Mouse (Mus musculus): ENCODE results near the gene Kpna7.
"Not testable (repeated sequence)": the region's sequence is repeated elsewhere in the genome, so short reads cannot be mapped to it uniquely, and the experiment has no call there.

Kpna7 gene

DNA sequence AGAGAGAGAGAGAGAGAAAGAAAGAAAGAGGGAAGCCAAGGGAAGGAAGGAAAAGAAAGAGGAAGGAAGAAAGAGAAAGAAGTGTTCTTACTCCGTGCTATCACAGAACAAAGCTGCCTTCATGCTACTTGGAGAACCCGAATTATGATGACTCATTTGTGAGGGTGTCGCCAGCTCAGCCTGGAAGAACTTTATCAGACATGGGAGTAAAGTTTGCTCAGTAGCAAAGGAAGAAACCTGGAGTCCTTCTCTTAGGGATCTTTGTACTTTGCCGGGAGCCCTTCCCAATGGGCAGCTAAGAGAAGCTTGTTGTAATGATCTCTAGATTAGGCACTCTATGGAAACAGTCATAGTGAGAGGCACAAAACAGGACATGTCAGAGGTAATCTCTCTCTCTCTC is 18.9 kb upstream of the Kpna7 start:
- no peak for DNase-seq (ENCODE audit: low spot score)

DNA sequence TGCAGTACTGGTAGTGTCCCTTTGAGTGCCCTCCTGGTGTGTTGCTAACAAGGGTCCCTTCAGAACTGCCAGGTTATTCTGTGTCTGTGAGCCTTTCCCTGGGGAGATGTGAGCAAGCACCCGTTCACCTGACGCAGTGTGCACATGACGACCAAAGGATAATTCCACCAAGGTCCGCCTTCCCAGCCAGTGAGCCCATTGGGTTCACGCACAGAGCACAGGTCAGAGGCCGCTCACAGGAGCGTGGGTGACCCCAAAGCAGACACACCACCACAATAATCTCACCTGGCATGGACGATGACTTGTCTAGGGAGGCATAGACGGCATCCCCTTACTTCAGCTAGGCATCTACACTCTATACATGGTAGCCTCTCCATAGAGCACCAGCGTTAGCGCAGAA is 17.6 kb upstream of the Kpna7 start:
- DNase-seq (ENCODE audit: low spot score): not testable (repeated sequence)

DNA sequence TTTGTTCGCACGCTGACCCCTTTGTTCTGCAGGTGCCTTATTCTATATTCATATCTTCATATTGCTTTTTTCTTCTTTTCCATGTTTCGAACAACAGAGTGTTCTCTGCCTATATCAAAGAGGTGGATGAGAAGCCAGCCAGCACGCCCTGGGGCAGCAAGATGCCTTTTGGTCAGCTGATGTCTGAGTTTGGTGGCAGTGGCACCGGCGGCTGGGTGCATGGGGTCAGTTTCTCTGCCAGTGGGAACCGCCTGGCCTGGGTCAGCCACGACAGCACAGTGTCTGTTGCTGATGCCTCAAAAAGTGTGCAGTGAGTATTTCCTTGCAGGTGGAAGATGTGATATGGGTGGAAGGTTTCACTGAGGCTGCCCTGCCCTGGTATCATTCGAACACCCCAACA is 17.1 kb upstream of the Kpna7 start:
- no peak for DNase-seq (ENCODE audit: low spot score)

DNA sequence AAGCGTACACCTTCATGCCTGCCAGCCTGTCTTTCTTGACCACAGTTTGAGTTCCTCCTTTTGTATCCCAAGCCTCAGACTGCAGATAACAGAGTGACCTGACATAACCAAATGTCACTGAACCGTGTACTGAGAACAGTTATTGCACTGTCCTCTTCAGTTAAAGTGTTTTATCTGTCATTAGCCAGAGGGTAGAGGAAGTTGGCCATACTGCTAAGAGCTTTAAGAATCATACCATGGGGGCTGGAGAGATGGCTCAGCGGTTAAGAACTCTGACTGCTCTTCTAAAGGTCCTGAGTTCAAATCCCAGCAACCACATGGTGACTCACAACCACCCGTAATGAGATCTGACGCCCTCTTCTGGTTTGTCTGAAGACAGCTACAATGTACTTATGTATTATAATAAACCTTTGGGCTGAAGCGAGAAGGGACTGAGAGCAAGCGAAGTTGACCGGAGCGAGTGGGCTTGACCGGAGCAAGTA is 14.6 kb upstream of the Kpna7 start:
- DNase-seq (ENCODE audit: low spot score): no peak

DNA sequence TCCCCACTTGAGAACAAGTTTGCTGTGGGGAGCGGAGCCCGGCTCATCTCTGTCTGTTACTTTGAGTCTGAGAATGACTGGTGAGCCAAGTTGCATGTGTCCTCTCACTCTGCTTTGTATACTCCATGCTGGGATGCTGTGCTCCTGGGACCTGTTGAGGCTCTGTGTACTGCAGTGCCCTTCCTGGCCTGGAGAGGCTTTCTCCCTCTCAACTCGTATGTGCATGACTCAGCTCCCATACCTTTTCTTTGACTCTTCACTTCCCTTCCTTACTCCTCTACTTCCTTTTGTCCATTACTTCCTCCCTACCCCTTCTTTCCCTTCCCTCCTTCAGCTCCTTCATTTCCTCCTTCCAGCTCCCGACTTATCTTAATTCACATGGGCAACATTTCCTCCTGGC is 12.4 kb upstream of the Kpna7 start:
- DNase-seq (ENCODE audit: low spot score): no peak

DNA sequence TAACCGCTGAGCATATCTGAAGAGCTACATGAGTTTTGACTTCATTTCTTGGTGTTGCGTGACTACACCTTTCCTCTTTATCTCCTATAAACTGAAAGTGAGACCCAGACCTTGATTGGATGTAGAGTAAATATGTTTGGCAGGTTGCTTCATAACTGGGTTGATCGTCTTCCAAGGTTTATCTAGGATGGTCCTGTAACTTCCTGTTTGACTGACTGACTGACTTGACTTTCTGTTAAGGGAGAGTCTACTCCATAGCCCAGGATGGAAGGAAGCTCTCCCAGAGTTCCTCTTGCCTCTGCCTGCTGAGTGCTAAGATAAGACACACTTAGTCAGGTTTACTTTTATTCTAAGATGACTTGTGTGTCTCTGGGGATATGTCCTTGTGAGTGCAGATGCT is 6.0 kb upstream of the Kpna7 start:
- no peak for DNase-seq (ENCODE audit: low spot score)

DNA sequence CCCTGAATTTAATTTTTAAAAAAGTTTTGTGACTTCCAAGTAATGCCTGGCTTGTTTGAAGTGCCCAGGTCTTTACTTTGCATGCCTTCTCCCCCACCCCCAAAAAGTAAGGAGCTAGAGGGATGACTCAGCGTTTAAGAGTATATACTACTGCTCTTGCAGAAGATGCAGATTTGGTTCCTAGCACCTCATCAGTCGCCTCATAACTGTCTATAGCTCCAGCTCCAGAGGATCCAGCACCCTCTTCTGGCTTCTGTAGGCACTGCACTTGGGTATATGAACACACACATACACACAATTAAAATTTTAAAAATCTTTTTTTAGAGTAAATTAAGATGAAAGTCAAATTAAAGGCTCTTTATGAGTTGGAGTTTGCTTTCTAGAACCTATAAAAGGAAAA is 4.4 kb upstream of the Kpna7 start:
- DNase-seq (ENCODE audit: low spot score): no peak

DNA sequence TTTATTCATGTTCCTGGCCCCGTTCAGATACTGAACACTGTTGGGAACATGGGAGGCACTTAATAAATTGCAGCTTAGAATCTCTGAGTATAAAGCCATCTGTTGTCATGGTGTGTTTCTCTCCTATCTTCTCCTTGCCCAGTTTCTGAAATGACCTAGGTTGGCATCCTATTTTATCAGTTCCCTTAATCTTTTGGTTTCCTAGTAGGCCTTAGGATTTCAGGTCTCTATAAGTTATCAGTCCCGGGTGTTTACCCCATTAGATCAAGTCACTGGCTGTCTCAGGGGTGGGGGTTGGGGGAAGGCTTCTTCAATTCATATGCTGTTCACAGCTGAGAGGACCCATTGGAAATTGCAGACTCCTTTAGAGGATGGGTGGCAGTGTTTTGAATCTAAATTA is 992 bp upstream of the Kpna7 start:
- DNase-seq (ENCODE audit: low spot score): no peak

DNA sequence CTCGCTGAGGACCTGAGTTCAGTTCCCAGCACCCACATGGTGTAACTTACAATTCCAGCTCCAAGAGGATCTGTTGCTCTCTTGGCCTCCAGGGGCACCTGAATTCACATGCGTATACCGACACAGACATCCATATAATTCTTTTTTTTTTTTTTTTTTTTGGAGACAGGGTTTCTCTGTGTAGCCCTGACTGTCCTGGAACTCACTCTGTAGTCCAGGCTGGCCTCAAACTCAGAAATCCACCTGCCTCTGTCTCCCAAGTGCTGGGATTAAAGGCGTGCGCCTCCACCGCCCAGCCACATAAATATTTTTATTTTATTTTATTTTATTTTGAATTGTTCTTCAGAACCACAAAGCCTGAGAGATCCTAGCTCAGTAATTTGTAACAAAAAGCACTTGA is 629 bp downstream of the Kpna7 start:
- not testable (repeated sequence) for DNase-seq (ENCODE audit: low spot score)

DNA sequence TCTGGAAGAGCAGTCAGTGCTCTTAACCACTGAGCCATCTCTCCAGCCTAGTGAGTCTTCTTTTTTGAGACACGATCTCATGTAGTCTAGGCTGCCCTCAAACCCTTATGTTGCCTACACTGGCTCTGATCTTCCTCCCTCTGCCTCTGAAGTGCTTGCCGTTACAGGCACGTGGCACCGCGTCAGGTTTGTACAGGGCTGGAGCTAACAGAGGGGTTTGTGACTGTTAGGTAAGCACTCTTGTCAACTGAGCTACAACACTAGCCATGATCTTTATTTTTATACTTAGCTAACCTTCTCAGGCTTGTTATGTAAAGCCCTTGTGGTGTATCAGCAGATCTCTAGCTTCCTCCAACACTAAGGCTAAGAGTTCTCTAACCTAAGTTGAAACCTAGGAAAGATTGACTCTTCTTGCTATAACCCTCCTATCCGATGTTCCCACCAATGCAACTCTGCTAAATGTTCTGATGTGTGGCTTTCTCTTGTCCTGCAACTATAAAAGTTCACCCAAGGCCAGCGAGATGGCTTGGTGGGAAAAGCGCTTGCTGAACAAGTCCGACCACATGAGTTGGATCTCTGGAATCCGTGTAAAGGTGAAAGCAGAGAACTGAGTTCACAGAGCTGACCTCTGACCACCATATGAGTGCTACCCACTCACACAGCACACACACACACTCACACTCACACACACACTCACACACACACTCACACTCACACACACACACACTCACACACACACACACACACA is 1.8 kb downstream of the Kpna7 start:
- DNase-seq (ENCODE audit: low spot score): no peak

DNA sequence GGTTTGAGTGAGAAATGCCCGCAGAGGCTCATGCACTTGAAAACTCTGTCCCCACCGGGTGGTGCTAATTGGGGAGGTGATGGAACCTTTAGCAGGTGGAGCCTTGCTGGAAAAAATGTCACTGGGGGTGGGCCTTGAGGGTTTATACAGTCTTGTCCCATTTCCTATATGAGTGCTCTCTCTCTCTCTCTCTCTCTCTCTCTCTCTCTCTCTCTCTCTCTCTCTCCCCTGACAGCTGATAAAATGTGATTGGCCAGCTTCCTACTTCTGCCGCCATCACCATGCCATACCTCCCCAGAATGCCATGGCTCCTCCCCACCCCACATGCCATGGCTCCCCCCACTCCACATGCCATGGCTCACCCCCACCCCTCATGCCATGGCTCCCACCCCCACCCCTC is 8.7 kb downstream of the Kpna7 start:
- DNase-seq (ENCODE audit: low spot score): no peak

DNA sequence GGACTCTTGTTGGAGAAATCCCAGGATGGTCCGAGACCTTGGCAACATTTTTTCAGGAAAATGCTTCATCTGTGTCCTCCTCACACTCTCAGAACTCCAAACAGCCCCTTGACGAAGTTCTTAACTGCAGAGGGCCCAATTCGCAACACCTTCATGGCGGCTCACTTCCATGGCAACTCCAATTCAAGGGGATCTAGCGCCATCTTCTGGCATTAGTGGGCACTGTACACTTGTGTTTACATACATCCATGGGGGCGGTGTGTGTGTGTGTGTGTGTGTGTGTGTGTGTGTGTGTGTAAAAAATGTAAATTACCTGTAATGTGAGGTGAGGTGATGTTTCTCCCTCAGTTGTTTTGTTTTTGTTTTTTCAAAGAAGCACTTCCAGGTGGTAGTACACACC is 12.5 kb downstream of the Kpna7 start:
- no peak for DNase-seq (ENCODE audit: low spot score)

DNA sequence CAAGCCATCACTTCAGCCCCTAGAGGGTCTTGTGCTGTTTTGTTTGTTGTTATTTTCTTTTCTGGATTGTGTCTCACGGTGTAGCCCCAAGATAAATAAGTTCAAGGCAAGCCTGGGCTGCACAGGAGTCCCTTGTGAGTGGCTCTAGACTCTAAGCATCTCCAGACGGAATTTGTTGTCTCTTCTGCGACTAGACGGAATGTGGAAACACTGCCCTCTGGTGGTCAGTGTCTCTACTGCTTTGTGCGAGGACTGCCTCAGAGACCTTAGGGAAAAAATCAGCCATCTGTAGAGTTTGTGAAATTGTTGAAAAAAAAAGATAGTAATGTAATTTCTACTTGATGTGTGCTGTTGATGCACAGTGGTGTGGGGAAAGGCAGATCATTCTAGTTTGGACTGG is 14.1 kb downstream of the Kpna7 start:
- peak; percentile 56 for DNase-seq (ENCODE audit: low spot score)

DNA sequence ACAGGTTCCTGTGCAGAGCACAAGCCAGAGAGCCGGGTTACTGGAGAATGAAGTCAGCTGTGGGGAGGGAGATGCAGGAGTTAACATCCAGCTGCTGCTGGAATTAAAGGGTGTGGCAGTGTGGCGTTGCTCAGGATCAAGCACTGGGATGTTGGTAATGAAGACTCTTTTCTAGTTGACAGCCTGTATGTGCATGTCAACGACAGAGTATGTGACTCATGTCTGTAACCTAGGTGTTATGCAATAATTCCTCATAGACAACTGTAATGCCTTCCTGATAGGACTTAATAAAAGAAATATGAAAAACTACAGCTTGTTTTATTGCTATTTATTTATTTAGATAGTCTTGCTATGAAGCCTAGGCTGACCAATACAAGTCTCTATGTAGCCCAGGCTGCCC is 15.0 kb downstream of the Kpna7 start:
- DNase-seq (ENCODE audit: low spot score): no peak

DNA sequence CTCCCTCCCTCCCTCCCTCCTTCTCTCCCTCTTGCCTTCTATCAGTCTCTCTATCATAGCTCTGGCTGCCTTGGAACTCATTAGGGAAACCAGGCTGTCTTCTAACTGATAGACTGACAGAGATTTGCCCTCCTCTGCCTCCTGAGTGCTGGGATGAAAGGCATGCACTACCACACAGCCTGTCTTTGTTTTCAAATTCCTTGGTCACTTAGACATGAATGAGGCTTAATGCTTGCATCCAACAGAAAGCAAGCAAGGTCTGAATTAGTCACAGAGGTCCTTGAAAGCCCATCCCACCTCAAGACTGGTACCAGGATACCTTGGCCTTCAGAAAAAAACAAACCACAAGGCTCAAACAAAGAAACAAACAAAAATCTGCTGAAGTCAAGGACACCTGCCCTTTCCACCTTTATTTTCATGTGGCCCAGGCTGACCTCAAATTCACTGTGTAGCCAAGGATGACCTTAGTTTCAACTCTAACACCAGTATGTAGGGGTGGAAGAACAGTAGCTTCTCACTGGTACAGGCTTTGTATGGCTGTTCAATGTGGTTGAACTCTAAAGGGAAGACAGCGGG is 19.0 kb downstream of the Kpna7 start:
- DNase-seq (ENCODE audit: low spot score): no peak

DNA sequence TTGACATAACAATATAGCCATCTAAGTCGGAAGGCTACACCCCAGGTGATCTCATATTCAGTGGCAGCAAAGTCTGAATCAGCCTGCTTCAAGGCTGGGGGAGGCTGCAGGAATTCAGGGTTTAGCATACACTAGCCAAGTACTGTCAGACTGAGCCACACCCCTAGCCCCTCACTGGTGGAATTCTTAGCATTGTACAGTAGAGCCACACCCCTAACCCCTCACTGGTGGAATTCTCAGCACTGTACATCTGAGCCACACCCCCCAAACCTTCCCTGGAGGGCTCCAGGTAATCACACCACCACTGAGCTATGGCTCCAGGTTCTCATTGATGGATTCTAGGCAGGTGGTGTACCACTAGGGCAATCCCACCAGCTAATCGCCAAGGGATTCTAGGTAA is 24.3 kb downstream of the Kpna7 start:
- no peak for DNase-seq (ENCODE audit: low spot score)

DNA sequence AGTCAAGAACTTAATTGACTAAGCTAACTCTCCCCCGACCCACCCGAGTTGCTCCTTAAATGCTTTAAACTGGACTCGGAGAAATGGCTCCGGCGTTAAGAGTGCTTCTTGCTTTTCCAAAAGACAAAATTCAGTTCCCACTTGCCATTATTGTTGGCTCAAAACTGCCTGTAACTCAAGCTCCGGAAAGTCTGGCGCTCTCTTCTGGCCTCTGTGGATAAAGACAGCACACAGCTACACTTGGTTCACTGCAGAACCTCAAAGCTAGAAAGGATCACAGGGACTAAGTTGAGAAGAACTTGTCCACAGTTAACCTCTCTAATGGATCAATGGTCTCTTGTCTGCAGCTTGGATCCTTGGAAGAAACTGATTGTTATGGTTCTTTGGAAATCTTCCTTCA is 25.1 kb downstream of the Kpna7 start:
- no peak for DNase-seq (ENCODE audit: low spot score)

DNA sequence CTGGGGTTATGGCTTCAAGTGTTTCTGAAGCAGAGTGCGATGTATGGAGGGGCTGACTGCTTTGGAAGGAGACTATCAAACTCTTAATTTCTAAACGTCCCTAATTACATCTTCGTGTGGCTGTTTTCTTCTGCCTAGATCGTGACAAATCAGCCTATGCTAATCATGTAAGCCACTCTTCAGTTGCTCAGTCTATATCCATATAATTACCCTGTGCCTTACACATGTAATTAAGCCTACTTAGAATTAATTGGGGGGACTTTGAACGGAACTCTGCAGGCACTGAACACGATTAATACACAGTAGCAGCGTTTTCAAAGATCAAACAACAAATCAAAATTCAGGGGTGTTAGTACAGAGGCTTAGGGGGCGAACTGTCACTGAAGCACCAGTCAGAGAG is 25.9 kb downstream of the Kpna7 start:
- no peak for DNase-seq (ENCODE audit: low spot score)

DNA sequence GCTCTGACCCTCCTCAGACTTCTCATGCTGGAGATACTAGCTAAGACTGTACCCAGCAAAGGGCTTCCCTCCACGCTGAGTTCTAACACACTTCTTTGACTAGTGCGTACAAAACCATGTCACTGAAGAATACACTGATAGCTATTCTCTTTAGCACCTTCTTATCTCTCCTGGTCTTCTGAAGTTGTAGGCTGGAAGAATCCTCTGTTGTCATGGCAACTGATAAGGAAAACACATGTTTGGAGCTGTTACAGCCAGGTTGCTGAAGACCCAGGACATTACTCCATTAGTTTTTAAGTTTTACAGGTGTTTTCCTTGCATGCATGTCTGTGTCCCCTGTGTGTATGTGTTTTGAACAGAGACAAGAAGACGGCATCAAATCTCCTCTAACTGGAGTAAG is 29.6 kb downstream of the Kpna7 start:
- DNase-seq (ENCODE audit: low spot score): not testable (repeated sequence)

DNA sequence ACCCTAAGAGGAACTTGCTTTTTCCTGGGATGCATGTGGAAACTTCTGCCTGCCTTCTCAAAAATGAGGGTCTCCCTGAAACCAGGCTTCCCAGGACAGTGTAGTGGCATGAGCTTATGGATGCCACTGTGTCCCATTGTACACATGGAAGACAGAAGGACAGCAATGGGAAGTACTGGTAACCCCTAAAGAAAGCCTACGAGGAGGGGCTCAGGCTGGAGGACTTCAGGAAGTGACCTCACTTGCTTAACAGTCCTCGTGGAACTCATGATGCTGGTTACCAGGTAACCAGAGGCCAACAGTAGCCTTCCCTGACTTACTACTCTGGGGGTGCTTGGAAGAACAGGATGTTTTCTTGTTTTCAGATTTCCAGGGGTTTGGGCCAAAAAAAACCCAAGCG is 41.1 kb downstream of the Kpna7 start, which contains the start of gene 1700018F24Rik:
Gene 1700018F24Rik, plus strand, starts transcription at position 301 of the 400 bp plus-strand sequence.
- not testable (repeated sequence) for DNase-seq (ENCODE audit: low spot score)

DNA sequence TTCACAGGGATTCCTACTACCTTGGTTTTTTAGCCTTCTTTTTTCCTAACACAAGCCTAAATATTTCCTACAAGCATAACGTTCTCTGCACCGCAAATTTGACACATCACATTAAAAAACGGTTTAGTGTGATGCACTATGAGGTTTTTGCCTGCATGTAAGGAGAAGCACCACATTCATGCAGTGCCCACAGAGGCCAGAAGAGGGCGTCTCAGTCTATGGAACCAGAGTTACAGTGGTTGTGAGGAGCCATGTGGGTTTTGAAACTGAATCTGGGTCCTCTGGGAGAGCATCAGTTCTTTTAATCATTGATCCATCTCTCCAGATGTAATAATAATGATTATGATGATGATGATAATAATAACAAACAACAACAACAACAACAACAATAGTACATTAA is 42.2 kb downstream of the Kpna7 start:
- no peak for DNase-seq (ENCODE audit: low spot score)

DNA sequence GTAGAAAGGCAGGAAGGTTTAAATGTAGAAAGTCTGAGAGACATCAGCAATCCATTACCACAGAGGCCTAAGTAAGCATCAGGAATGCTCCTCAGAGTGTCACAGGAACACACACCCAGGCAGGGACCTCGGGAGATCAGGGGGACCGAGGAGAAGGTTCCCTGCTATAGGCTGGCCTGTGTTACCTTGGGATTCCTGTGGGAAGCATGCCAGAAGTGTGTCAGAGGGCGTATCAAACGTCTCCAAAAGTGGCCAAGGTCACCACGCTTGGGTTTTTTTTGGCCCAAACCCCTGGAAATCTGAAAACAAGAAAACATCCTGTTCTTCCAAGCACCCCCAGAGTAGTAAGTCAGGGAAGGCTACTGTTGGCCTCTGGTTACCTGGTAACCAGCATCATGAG is 51.4 kb downstream of the Kpna7 start, which contains the start of gene Gm4871:
Gene Gm4871, minus strand, starts transcription at position 364 of the 400 bp plus-strand sequence.
- DNase-seq (ENCODE audit: low spot score): not testable (repeated sequence)

DNA sequence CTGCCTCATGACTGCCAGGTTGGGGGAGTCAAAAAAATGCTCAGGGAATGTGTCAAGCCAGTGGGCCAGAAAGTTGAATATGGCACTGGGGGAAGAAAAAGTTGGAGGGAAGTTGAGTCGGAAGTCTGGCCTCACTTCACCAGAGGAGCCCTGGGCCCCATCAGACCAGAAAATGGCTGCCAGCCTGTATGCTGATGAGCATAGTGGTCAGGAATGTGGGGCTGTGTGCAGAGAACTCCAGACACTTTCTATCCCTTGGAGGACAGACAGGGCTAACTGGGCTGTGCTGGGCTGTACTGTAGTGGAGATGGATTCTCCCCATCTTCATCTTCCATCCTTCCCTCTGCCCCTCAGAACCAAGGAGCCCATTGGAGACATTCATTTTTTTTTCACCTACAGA is 53.4 kb downstream of the Kpna7 start:
- DNase-seq (ENCODE audit: low spot score): not testable (repeated sequence)

DNA sequence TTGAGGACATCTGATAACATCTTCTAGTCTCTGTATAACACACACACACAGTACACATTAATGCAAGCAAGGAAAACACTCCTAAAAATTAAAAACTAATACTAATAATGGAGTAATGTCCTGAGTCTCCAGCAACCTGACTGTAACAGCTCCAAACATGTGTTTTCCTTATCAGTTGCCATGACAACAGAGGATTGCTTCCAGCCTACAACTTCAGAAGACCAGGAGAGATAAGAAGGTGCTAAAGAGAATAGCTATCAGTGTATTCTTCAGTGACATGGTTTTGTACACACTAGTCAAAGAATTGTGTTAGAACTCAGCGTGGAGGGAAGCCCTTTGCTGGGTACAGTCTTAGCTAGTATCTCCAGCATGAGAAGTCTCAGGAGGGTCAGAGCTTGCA is 63.1 kb downstream of the Kpna7 start:
- not testable (repeated sequence) for DNase-seq (ENCODE audit: low spot score)

All from ovary, postnatal 36 days (tissue).